Mouse (Mus musculus) cerebellum, adult 9-11 months (tissue): ENCODE data around the gene Tfcp2l1.
"Not testable (repeated sequence)": the region's sequence is repeated elsewhere in the genome, so short reads cannot be mapped to it uniquely, and the experiment has no call there.

Experiments used
- DNase-seq: peaks from one replicate; pipeline ENCODE4 v3.0.0; 2022

Tfcp2l1 gene

GRCm38 (mm10) chr1:118627781-118628464, at the start of gene Tfcp2l1:
Tfcp2l1 (plus strand) TSS chr1:118627945.
- DNase-seq, result peak; percentile 56

GRCm38 (mm10) chr1:118580174-118580702, 47.5 kb upstream of the Tfcp2l1 start:
- no peak for DNase-seq

GRCm38 (mm10) chr1:118581179-118581578, 46.6 kb upstream of the Tfcp2l1 start:
- no peak for DNase-seq

GRCm38 (mm10) chr1:118589721-118590120, 38.0 kb upstream of the Tfcp2l1 start:
- DNase-seq, result no peak

GRCm38 (mm10) chr1:118592933-118593332, 34.8 kb upstream of the Tfcp2l1 start:
- DNase-seq, result no peak

- no peak for DNase-seq
These were observed 32.4 kb upstream of the Tfcp2l1 start for GRCm38 (mm10) chr1:118595395-118595794.

GRCm38 (mm10) chr1:118597475-118598213, 30.1 kb upstream of the Tfcp2l1 start:
- no peak for DNase-seq

GRCm38 (mm10) chr1:118598339-118598738, 29.4 kb upstream of the Tfcp2l1 start:
- peak; percentile 82 for DNase-seq

- DNase-seq, result no peak
These were observed 14.0 kb upstream of the Tfcp2l1 start for GRCm38 (mm10) chr1:118613631-118614183.

GRCm38 (mm10) chr1:118621055-118621454, 6.7 kb upstream of the Tfcp2l1 start:
- not testable (repeated sequence) for DNase-seq

GRCm38 (mm10) chr1:118622857-118623256, 4.9 kb upstream of the Tfcp2l1 start:
- DNase-seq, result no peak

- no peak for DNase-seq
These were observed 2.3 kb upstream of the Tfcp2l1 start for GRCm38 (mm10) chr1:118625461-118625860.

GRCm38 (mm10) chr1:118625921-118626320, 1.8 kb upstream of the Tfcp2l1 start:
- no peak for DNase-seq

GRCm38 (mm10) chr1:118626452-118626851, 1.3 kb upstream of the Tfcp2l1 start:
- no peak for DNase-seq

GRCm38 (mm10) chr1:118633415-118633980, 5.8 kb downstream of the Tfcp2l1 start:
- DNase-seq, result no peak

- no peak for DNase-seq
These were observed 14.7 kb downstream of the Tfcp2l1 start for GRCm38 (mm10) chr1:118642296-118642999.

GRCm38 (mm10) chr1:118643138-118643979, 15.6 kb downstream of the Tfcp2l1 start:
- DNase-seq, result no peak

GRCm38 (mm10) chr1:118645701-118646100, 18.0 kb downstream of the Tfcp2l1 start:
- no peak for DNase-seq

GRCm38 (mm10) chr1:118648015-118648414, 20.3 kb downstream of the Tfcp2l1 start:
- DNase-seq, result no peak

GRCm38 (mm10) chr1:118649933-118650770, 22.4 kb downstream of the Tfcp2l1 start:
- no peak for DNase-seq

- no peak for DNase-seq
These were observed 23.0 kb downstream of the Tfcp2l1 start for GRCm38 (mm10) chr1:118650771-118651080.
